Mouse (Mus musculus): ENCODE data around the gene Ppp1r17.

- no peak for TF ChIP-seq CTCF (IDR thresholded peaks at IDR 0.05; ENCODE audit: extremely low read depth, insufficient read depth, low read length)
- TF ChIP-seq POLR2A (IDR thresholded peaks at IDR 0.05; ENCODE audit: extremely low read depth, insufficient read depth, low read length): no peak
Measured at GRCm38 (mm10) chr6:55979766-55980165, 37.5 kb upstream of the Ppp1r17 start.

Data from cortical plate, adult 2 months (tissue).